Mouse (Mus musculus) heart, adult 2 months (tissue): Measurements from ENCODE around the gene Wnk4.

ENCODE experiments used
- CTCF ChIP-seq: fragments of 200-600 bp; IDR thresholded peaks from 2 replicates; pipeline ENCODE4 v1.8.1; 2022; ENCODE audit warnings: antibody characterized with exemption, mild to moderate bottlenecking, moderate library complexity
- POLR2A ChIP-seq: fragments of 200-500 bp; IDR thresholded peaks from 2 replicates; pipeline ENCODE4 v1.6.1; 2011; ENCODE audit warnings: mild to moderate bottlenecking, low read depth, low read length, control low read depth; ENCODE audit not compliant: insufficient read depth

DNA sequence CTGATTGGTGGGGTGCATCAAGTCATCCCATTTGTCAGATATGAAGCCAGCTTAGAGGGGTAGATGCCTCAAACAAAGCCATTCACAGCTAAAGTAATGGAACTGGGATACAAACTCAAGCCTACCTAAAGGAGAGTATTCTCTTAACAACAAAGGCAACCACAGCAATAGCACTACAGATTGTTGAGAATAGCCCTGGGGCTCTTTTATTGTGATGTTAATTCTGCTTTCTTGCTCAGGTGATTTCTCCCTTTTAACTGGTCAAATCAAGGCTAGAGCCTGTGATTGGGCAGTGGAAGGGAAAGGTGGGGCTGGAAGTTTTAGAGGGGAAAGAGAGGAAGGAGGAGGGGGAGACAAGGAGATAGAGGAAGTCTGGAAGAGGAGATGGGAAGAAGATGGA lies 26.2 kb upstream of the Wnk4 start:
- TF ChIP-seq POLR2A: no peak
- TF ChIP-seq CTCF: no peak
